Mouse (Mus musculus): ENCODE measurements around the gene Tnk2. TPM values are rescaled to one million over a fixed set of nuclear protein-coding genes. Genes with fewer than 3 reads are reported as not detected.

Tnk2 gene
- polyA plus RNA-seq, 1 experiment, result 35.8 TPM

- no peaks in the 10 kb centered on the region for H3K36me3 ChIP-seq (ENCODE audit: control insufficient read depth, insufficient read depth, low read length)
- no peak for TF ChIP-seq CTCF (conservative IDR thresholded peaks at IDR 0.05; ENCODE audit: insufficient read depth, insufficient read length, low read depth, low read length)
- no peak for TF ChIP-seq POLR2A (IDR thresholded peaks at IDR 0.05; ENCODE audit: low read depth, low read length)
- no peaks in the 10 kb centered on the region for H3K27me3 ChIP-seq (replicated peaks; ENCODE audit: control insufficient read depth, insufficient read depth, low read length)
- H3K4me3 ChIP-seq (ENCODE audit: insufficient read depth, low read depth, low read length), result no peak overlapping the region
- no peak for DNase-seq
- H3K4me1 ChIP-seq (ENCODE audit: control insufficient read depth, insufficient read depth, low read length), result no peaks in the 10 kb centered on the region
- H3K27ac ChIP-seq (ENCODE audit: insufficient read depth, low read depth, low read length), result no peak overlapping the region
Measured at GRCm38 (mm10) chr16:32726501-32726900, 82.8 kb downstream of the Tnk2 start.

- Histone ChIP-seq H3K27me3 (replicated peaks; ENCODE audit: control insufficient read depth, insufficient read depth, low read length) (no peaks in the 10 kb centered on the region), H3K4me3 (ENCODE audit: insufficient read depth, low read depth, low read length) (no peak overlapping the region), H3K27ac (ENCODE audit: insufficient read depth, low read depth, low read length) (no peak overlapping the region), H3K4me1 (ENCODE audit: control insufficient read depth, insufficient read depth, low read length) (no peaks in the 10 kb centered on the region), H3K36me3 (ENCODE audit: control insufficient read depth, insufficient read depth, low read length) (no peaks in the 10 kb centered on the region)
- peak; percentile 77 for DNase-seq
- TF ChIP-seq CTCF (conservative IDR thresholded peaks at IDR 0.05; ENCODE audit: insufficient read depth, insufficient read length, low read depth, low read length) (no peak), POLR2A (IDR thresholded peaks at IDR 0.05; ENCODE audit: low read depth, low read length) (no peak)
Measured at GRCm38 (mm10) chr16:32728240-32728639, 84.6 kb downstream of the Tnk2 start.

GRCm38 (mm10) chr16:32728730-32729129 is 85.1 kb downstream of the Tnk2 start:
- H3K27me3 ChIP-seq (replicated peaks; ENCODE audit: control insufficient read depth, insufficient read depth, low read length), result no peaks in the 10 kb centered on the region
- WGBS, result 32% methylated on average over 1 of the region's 1 CpGs
- no peaks in the 10 kb centered on the region for H3K36me3 ChIP-seq (ENCODE audit: control insufficient read depth, insufficient read depth, low read length)
- H3K27ac ChIP-seq (ENCODE audit: insufficient read depth, low read depth, low read length), result no peak overlapping the region
- TF ChIP-seq CTCF (conservative IDR thresholded peaks at IDR 0.05; ENCODE audit: insufficient read depth, insufficient read length, low read depth, low read length) (no peak), POLR2A (IDR thresholded peaks at IDR 0.05; ENCODE audit: low read depth, low read length) (no peak)
- DNase-seq, result no peak
- H3K4me1 ChIP-seq (ENCODE audit: control insufficient read depth, insufficient read depth, low read length), result no peaks in the 10 kb centered on the region
- H3K4me3 ChIP-seq (ENCODE audit: insufficient read depth, low read depth, low read length), result no peak overlapping the region

Other genes starting within 250 kb of the Tnk2 start
- gene Tm4sf19, start 243.4 kb upstream of the Tnk2 start, polyA plus RNA-seq (2012; rRNA removed), result 0.07 and 0.08 TPM in 2 replicates
- 11.1 and 12.0 TPM in 2 replicates for gene Tctex1d2, start 224.2 kb upstream of the Tnk2 start, polyA plus RNA-seq (2012; rRNA removed)
- gene Pcyt1a, start 213.0 kb upstream of the Tnk2 start, polyA plus RNA-seq (2012; rRNA removed), result 42.9 and 43.8 TPM in 2 replicates
- gene Slc51a, start 156.0 kb upstream of the Tnk2 start, polyA plus RNA-seq (2012; rRNA removed), result 92.3 and 97.3 TPM in 2 replicates
- 0.11 TPM in 1 of 2 replicates, not detected in the other for gene Zdhhc19, start 147.6 kb upstream of the Tnk2 start, polyA plus RNA-seq (2012; rRNA removed)
- 7.9 and 12.0 TPM in 2 replicates for gene Tfrc, start 35.0 kb upstream of the Tnk2 start, polyA plus RNA-seq (2012; rRNA removed)
- 0.16 and 0.41 TPM in 2 replicates for gene Muc4, start 92.0 kb downstream of the Tnk2 start, polyA plus RNA-seq (2012; rRNA removed)
- 39.2 and 41.8 TPM in 2 replicates for gene Muc20, start 153.6 kb downstream of the Tnk2 start, polyA plus RNA-seq (2012; rRNA removed)
- not detected in 2 replicates for gene Smbd1, start 166.6 kb downstream of the Tnk2 start, polyA plus RNA-seq (2012; rRNA removed)
- 6.2 and 9.0 TPM in 2 replicates for gene Fyttd1, start 233.6 kb downstream of the Tnk2 start, polyA plus RNA-seq (2012; rRNA removed)
- gene Rubcn, start 233.9 kb downstream of the Tnk2 start, polyA plus RNA-seq (2012; rRNA removed), result 36.9 and 38.9 TPM in 2 replicates